Mouse (Mus musculus) liver, postnatal 0 days (tissue): ENCODE measurements around the gene Paf1.

Source experiments
- CTCF ChIP-seq: sonication (generic); IDR thresholded peaks from 2 replicates; pipeline ENCODE4 v1.5.1; 2016; ENCODE audit warnings: antibody characterized with exemption, low read depth
- EP300 ChIP-seq: IDR thresholded peaks from 2 replicates; pipeline ENCODE4 v1.6.1; 2016; ENCODE audit warnings: antibody characterized with exemption, low read depth, mild to moderate bottlenecking

GRCm38 (mm10) chr7:28382347-28382951, 10.3 kb upstream of the Paf1 start:
- no peak for TF ChIP-seq CTCF
- TF ChIP-seq EP300: no peak
